Mouse (Mus musculus): ENCODE data around the gene Herc3.

GRCm38 (mm10) chr6:58932515-58933188 lies 101.4 kb downstream of the Herc3 start:
- TF ChIP-seq CTCF (IDR thresholded peaks at IDR 0.05; ENCODE audit: control insufficient read depth, insufficient read depth, insufficient read length) (no peak), CEBPB (IDR thresholded peaks at IDR 0.05; ENCODE audit: low read depth) (no peak), MAX (IDR thresholded peaks at IDR 0.05) (no peak), USF1 (IDR thresholded peaks at IDR 0.05; ENCODE audit: low read depth) (no peak)

Measured in C2C12 (cell line).